Mouse (Mus musculus): Measurements from ENCODE around the gene Fahd1. TPM values are rescaled to one million over a fixed set of nuclear protein-coding genes. Genes with fewer than 3 reads are reported as not detected.

Fahd1 gene
- polyA plus RNA-seq (2015; fragmentation: Nextera tagmentation; extraction: Ambion mirVana) = 20.3 and 22.4 TPM in 2 replicates

GRCm38 (mm10) chr17:24850065-24850772 is at the start of gene Fahd1:
Gene Fahd1 (minus strand): TSS chr17:24850364.
- Histone ChIP-seq H3K9me3 (no peaks in the 10 kb centered on the region), H3K9ac (peak within 1 kb of the TSS; percentile 82), H3K27ac (peak within 1 kb of the TSS; percentile 88), H3K36me3 (peaks cover 17% of the 10 kb centered on the region), H3K4me3 (peak within 1 kb of the TSS; percentile 76), H3K4me1 (peaks cover 17% of the 10 kb centered on the region), H3K4me2 (peak within 1 kb of the TSS; percentile 86), H3K27me3 (peaks cover 14% of the 10 kb centered on the region)
- WGBS = under 1% methylated on average over 58 of the region's 58 CpGs
- peak; percentile 99 for ATAC-seq (ENCODE audit: insufficient number of reproducible peaks, insufficient read depth, low FRiP score, low TSS enrichment, low read depth)

GRCm38 (mm10) chr17:24899153-24899552 is 49.0 kb upstream of the Fahd1 start:
- peaks cover 68% of the 10 kb centered on the region for H3K36me3 ChIP-seq
- 80% methylated on average over 5 of the region's 5 CpGs for WGBS
- no peak for ATAC-seq (ENCODE audit: insufficient number of reproducible peaks, insufficient read depth, low FRiP score, low TSS enrichment, low read depth)

GRCm38 (mm10) chr17:24898041-24898854 is 48.1 kb upstream of the Fahd1 start:
- peaks cover 64% of the 10 kb centered on the region for H3K36me3 ChIP-seq
- H3K4me1 ChIP-seq = peaks cover 39% of the 10 kb centered on the region
- H3K9ac ChIP-seq = peak overlapping the region; percentile 96; the same call in 1 of the 2 replicates
- H3K27me3 ChIP-seq = no peaks in the 10 kb centered on the region
- H3K4me3 ChIP-seq = peak overlapping the region; percentile 8
- H3K9me3 ChIP-seq = no peaks in the 10 kb centered on the region
- ATAC-seq (ENCODE audit: insufficient number of reproducible peaks, insufficient read depth, low FRiP score, low TSS enrichment, low read depth) = no peak
- no peak overlapping the region for H3K27ac ChIP-seq
- H3K4me2 ChIP-seq = no peak overlapping the region
- 71% methylated on average over 4 of the region's 4 CpGs for WGBS

More at GRCm38 (mm10) chr17:24899153-24899552, 49.0 kb upstream of the Fahd1 start:
- no peaks in the 10 kb centered on the region for H3K27me3 ChIP-seq
- no peak overlapping the region for H3K27ac ChIP-seq
- peaks cover 30% of the 10 kb centered on the region for H3K4me1 ChIP-seq
- H3K4me2 ChIP-seq = no peak overlapping the region
- H3K9me3 ChIP-seq = no peaks in the 10 kb centered on the region
- H3K4me3 ChIP-seq = no peak overlapping the region
- H3K9ac ChIP-seq = no peak overlapping the region

- Histone ChIP-seq H3K36me3 (peaks cover 64% of the 10 kb centered on the region), H3K27ac (no peak overlapping the region), H3K4me1 (peaks cover 40% of the 10 kb centered on the region), H3K4me3 (peak overlapping the region; percentile 8), H3K4me2 (peak overlapping the region; percentile 98), H3K9me3 (no peaks in the 10 kb centered on the region), H3K27me3 (no peaks in the 10 kb centered on the region), H3K9ac (peak overlapping the region; percentile 96; the same call in 1 of the 2 replicates)
- 75% methylated on average over 4 of the region's 4 CpGs for WGBS
- no peak for ATAC-seq (ENCODE audit: insufficient number of reproducible peaks, insufficient read depth, low FRiP score, low TSS enrichment, low read depth)
These were observed 47.4 kb upstream of the Fahd1 start for GRCm38 (mm10) chr17:24897600-24897999.

GRCm38 (mm10) chr17:24896993-24897269 is 46.8 kb upstream of the Fahd1 start:
- Histone ChIP-seq H3K9me3 (no peaks in the 10 kb centered on the region), H3K4me2 (peak overlapping the region; percentile 98), H3K27me3 (no peaks in the 10 kb centered on the region), H3K36me3 (peaks cover 64% of the 10 kb centered on the region), H3K4me1 (peaks cover 40% of the 10 kb centered on the region), H3K4me3 (peak overlapping the region; percentile 89), H3K9ac (peak overlapping the region; percentile 96), H3K27ac (peak overlapping the region; percentile 86; the same call in 1 of the 2 replicates)
- ATAC-seq (ENCODE audit: insufficient number of reproducible peaks, insufficient read depth, low FRiP score, low TSS enrichment, low read depth) = no peak
- WGBS = 34% methylated on average over 11 of the region's 11 CpGs

- peak within 1 kb of the TSS; percentile 86 for H3K27ac ChIP-seq
- H3K9ac ChIP-seq = peak within 1 kb of the TSS; percentile 96
- H3K4me2 ChIP-seq = peak within 1 kb of the TSS; percentile 98
- under 1% methylated on average over 50 of the region's 50 CpGs for WGBS
- H3K4me1 ChIP-seq = peaks cover 40% of the 10 kb centered on the region
- peak; percentile 67 for ATAC-seq (ENCODE audit: insufficient number of reproducible peaks, insufficient read depth, low FRiP score, low TSS enrichment, low read depth)
- H3K9me3 ChIP-seq = no peaks in the 10 kb centered on the region
- H3K27me3 ChIP-seq = no peaks in the 10 kb centered on the region
- peak within 1 kb of the TSS; percentile 89 for H3K4me3 ChIP-seq
- H3K36me3 ChIP-seq = peaks cover 64% of the 10 kb centered on the region
These were observed 46.3 kb upstream of the Fahd1 start, which contains the start of gene Nme3 for GRCm38 (mm10) chr17:24896241-24896992. Gene Nme3 (plus strand): TSS chr17:24896500.

- Histone ChIP-seq H3K9ac (peak overlapping the region; percentile 96), H3K4me3 (peak overlapping the region; percentile 89), H3K27me3 (no peaks in the 10 kb centered on the region), H3K36me3 (peaks cover 64% of the 10 kb centered on the region), H3K4me1 (peaks cover 40% of the 10 kb centered on the region), H3K27ac (peak overlapping the region; percentile 86), H3K9me3 (no peaks in the 10 kb centered on the region), H3K4me2 (peak overlapping the region; percentile 98)
- no peak for ATAC-seq (ENCODE audit: insufficient number of reproducible peaks, insufficient read depth, low FRiP score, low TSS enrichment, low read depth)
- 11% methylated on average over 23 of the region's 23 CpGs for WGBS
These were observed 45.5 kb upstream of the Fahd1 start for GRCm38 (mm10) chr17:24895571-24896240.

- H3K27ac ChIP-seq = peak within 1 kb of the TSS; percentile 86
- H3K9ac ChIP-seq = peak within 1 kb of the TSS; percentile 96
- peak within 1 kb of the TSS; percentile 89 for H3K4me3 ChIP-seq
- H3K4me1 ChIP-seq = peaks cover 40% of the 10 kb centered on the region
- peak within 1 kb of the TSS; percentile 98 for H3K4me2 ChIP-seq
- peaks cover 64% of the 10 kb centered on the region for H3K36me3 ChIP-seq
- 0 out of 2 replicates have a peak, but pooled peaks have one; percentile 3 for ATAC-seq (ENCODE audit: insufficient number of reproducible peaks, insufficient read depth, low FRiP score, low TSS enrichment, low read depth)
- under 1% methylated on average over 62 of the region's 62 CpGs for WGBS
- H3K9me3 ChIP-seq = no peaks in the 10 kb centered on the region
- no peaks in the 10 kb centered on the region for H3K27me3 ChIP-seq
These were observed 44.9 kb upstream of the Fahd1 start, which contains the start of the genes Eme2 and Mrps34 for GRCm38 (mm10) chr17:24894995-24895547. Gene Eme2 (minus strand): TSS chr17:24895087. Gene Mrps34 (plus strand): TSS chr17:24895116.

- peaks cover 40% of the 10 kb centered on the region for H3K4me1 ChIP-seq
- peak overlapping the region; percentile 86 for H3K27ac ChIP-seq
These were observed 44.2 kb upstream of the Fahd1 start for GRCm38 (mm10) chr17:24894061-24894994.

GRCm38 (mm10) chr17:24893276-24893675 is 43.1 kb upstream of the Fahd1 start:
- no peak overlapping the region for H3K27ac ChIP-seq
- peaks cover 41% of the 10 kb centered on the region for H3K4me1 ChIP-seq
- peaks cover 62% of the 10 kb centered on the region for H3K36me3 ChIP-seq
- no peak for ATAC-seq (ENCODE audit: insufficient number of reproducible peaks, insufficient read depth, low FRiP score, low TSS enrichment, low read depth)
- peak overlapping the region; percentile 98; the same call in 1 of the 2 replicates for H3K4me2 ChIP-seq
- peak overlapping the region; percentile 89 for H3K4me3 ChIP-seq
- no peak overlapping the region; the same call in 1 of the 2 replicates for H3K9ac ChIP-seq
- no peaks in the 10 kb centered on the region for H3K9me3 ChIP-seq
- WGBS = 97% methylated on average over 2 of the region's 2 CpGs
- no peaks in the 10 kb centered on the region for H3K27me3 ChIP-seq

More at GRCm38 (mm10) chr17:24894061-24894994, 44.2 kb upstream of the Fahd1 start:
- Histone ChIP-seq H3K4me2 (peak overlapping the region; percentile 98), H3K4me3 (peak overlapping the region; percentile 89), H3K9ac (peak overlapping the region; percentile 96), H3K27me3 (no peaks in the 10 kb centered on the region), H3K9me3 (no peaks in the 10 kb centered on the region), H3K36me3 (peaks cover 64% of the 10 kb centered on the region)
- ATAC-seq (ENCODE audit: insufficient number of reproducible peaks, insufficient read depth, low FRiP score, low TSS enrichment, low read depth) = no peak
- WGBS = 10% methylated on average over 31 of the region's 31 CpGs

Measured in embryonic facial prominence, embryonic 13.5 days (tissue).